Mouse (Mus musculus) CH12.LX (cell line): ENCODE data around the gene 1700067K01Rik. TPM values are rescaled to one million over a fixed set of nuclear protein-coding genes. Genes with fewer than 3 reads are reported as not detected.

Experiments used
- DNase-seq: peaks from one replicate; pipeline ENCODE4 v3.0.0-alpha.2; 2013; ENCODE audit errors: extremely low read depth
- H3K27ac ChIP-seq: 2 replicates; pipeline ENCODE4 v1.5.1; 2012; ENCODE audit warnings: low read depth, mild to moderate bottlenecking, control low read depth, moderate library complexity; ENCODE audit not compliant: insufficient read depth
- H3K27me3 ChIP-seq: replicated peaks from 2 replicates; pipeline ENCODE3; 2012; ENCODE audit warnings: inconsistent platforms
- H3K36me3 ChIP-seq, 2 experiments: replicated peaks in 1 of 2; 2 replicates each; pipeline versions ENCODE3 to v1.6.1; 2012; ENCODE audit warnings: inconsistent platforms in 1 of 2, low read length in 1 of 2, mild to moderate bottlenecking in 1 of 2, mixed read lengths in 1 of 2, moderate library complexity in 1 of 2; ENCODE audit not compliant: control insufficient read depth in 1 of 2, insufficient read depth in 1 of 2
- H3K4me1 ChIP-seq, 2 experiments: 2 replicates each; pipeline ENCODE4 v1.6.1; 2012; ENCODE audit warnings: inconsistent platforms in 1 of 2, moderate library complexity in 1 of 2; ENCODE audit not compliant: insufficient read depth in 2 of 2, control insufficient read depth in 1 of 2
- H3K4me2 ChIP-seq: 2 replicates; pipeline ENCODE4 v1.6.1; 2012; ENCODE audit warnings: low read depth, mild to moderate bottlenecking, control low read depth; ENCODE audit not compliant: poor library complexity, insufficient read depth, severe bottlenecking
- H3K4me3 ChIP-seq, 3 experiments: fragments of 150-350 bp in 1 of 3; sonication (generic) in 1 of 3; replicated peaks in 1 of 3; 2 replicates each; pipeline versions ENCODE3 to v1.5.1; 2011 to 2012; ENCODE audit warnings: low read depth in 2 of 3, low read length in 2 of 3, mild to moderate bottlenecking in 2 of 3, moderate library complexity in 2 of 3, control low read depth in 1 of 3, improper control_type of control experiment in 1 of 3, inconsistent platforms in 1 of 3, mixed read lengths in 1 of 3; ENCODE audit not compliant: poor library complexity in 1 of 3
- H3K79me2 ChIP-seq: replicated peaks from 2 replicates; pipeline ENCODE4 v1.6.1; 2012; ENCODE audit warnings: mild to moderate bottlenecking, moderate library complexity; ENCODE audit not compliant: control insufficient read depth, poor library complexity, insufficient read depth, severe bottlenecking; ENCODE audit errors: extremely low read depth
- H3K9ac ChIP-seq: 2 replicates; pipeline ENCODE4 v1.6.1; 2012; ENCODE audit warnings: low read depth, mild to moderate bottlenecking, control low read depth, moderate library complexity; ENCODE audit not compliant: insufficient read depth
- H3K9me3 ChIP-seq: replicated peaks from 2 replicates; pipeline ENCODE3; 2012; ENCODE audit warnings: low read length, inconsistent platforms, mixed read lengths
- BHLHE40 ChIP-seq: IDR thresholded peaks from 2 replicates; pipeline ENCODE4 v1.6.1; 2011; ENCODE audit warnings: mild to moderate bottlenecking, low read depth, low read length, improper control_type of control experiment
- CHD2 ChIP-seq: IDR thresholded peaks from 2 replicates; pipeline ENCODE4 v1.6.1; 2011; ENCODE audit warnings: low read length, improper control_type of control experiment
- CTCF ChIP-seq, 2 experiments: IDR thresholded peaks in 1 of 2; conservative IDR thresholded peaks in 1 of 2; 2 replicates each; pipeline ENCODE4 v1.5.1; 2011 to 2012; ENCODE audit warnings: low read depth in 2 of 2, low read length in 2 of 2, improper control_type of control experiment in 1 of 2, inconsistent platforms in 1 of 2, mild to moderate bottlenecking in 1 of 2, moderate library complexity in 1 of 2
- E2F4 ChIP-seq: IDR thresholded peaks from 2 replicates; pipeline ENCODE4 v1.6.1; 2011; ENCODE audit warnings: low read depth, low read length, improper control_type of control experiment; ENCODE audit not compliant: insufficient replicate concordance
- ETS1 ChIP-seq: conservative IDR thresholded peaks from 2 replicates; pipeline ENCODE4 v1.6.1; 2012; ENCODE audit warnings: low read depth, mild to moderate bottlenecking, inconsistent platforms, low read length, improper control_type of control experiment, moderate library complexity
- JUND ChIP-seq: conservative IDR thresholded peaks from 2 replicates; pipeline ENCODE4 v1.6.1; 2011; ENCODE audit warnings: low read depth, low read length, improper control_type of control experiment
- KAT2A ChIP-seq: IDR thresholded peaks from 2 replicates; pipeline ENCODE4 v1.6.1; 2012; ENCODE audit warnings: low read length, improper control_type of control experiment, inconsistent platforms; ENCODE audit not compliant: insufficient replicate concordance
- MAZ ChIP-seq: IDR thresholded peaks from 2 replicates; pipeline ENCODE4 v1.6.1; 2012; ENCODE audit warnings: low read depth, mild to moderate bottlenecking, inconsistent platforms, low read length, improper control_type of control experiment, moderate library complexity
- MYC ChIP-seq: IDR thresholded peaks from 2 replicates; pipeline ENCODE4 v1.6.1; 2011; ENCODE audit warnings: low read depth, mild to moderate bottlenecking, improper control_type of control experiment, low read length
- NELFE ChIP-seq: IDR thresholded peaks from 2 replicates; pipeline ENCODE4 v1.6.1; 2011; ENCODE audit warnings: low read depth, low read length, improper control_type of control experiment
- NRF1 ChIP-seq: IDR thresholded peaks from 2 replicates; pipeline ENCODE4 v1.6.1; 2014; ENCODE audit warnings: low read depth, mild to moderate bottlenecking, inconsistent platforms, low read length, improper control_type of control experiment, moderate library complexity
- RAD21 ChIP-seq: IDR thresholded peaks from 2 replicates; pipeline ENCODE4 v1.6.1; 2011; ENCODE audit warnings: low read depth, mild to moderate bottlenecking, low read length, improper control_type of control experiment, moderate library complexity
- SMC3 ChIP-seq: IDR thresholded peaks from 2 replicates; pipeline ENCODE4 v1.6.1; 2011; ENCODE audit warnings: low read depth, low read length, improper control_type of control experiment
- TCF12 ChIP-seq: IDR thresholded peaks from 2 replicates; pipeline ENCODE4 v1.6.1; 2014; ENCODE audit warnings: low read depth, mild to moderate bottlenecking, inconsistent platforms, low read length, improper control_type of control experiment
- USF1 ChIP-seq: IDR thresholded peaks from 2 replicates; pipeline ENCODE4 v1.6.1; 2014; ENCODE audit warnings: low read depth, mild to moderate bottlenecking, inconsistent platforms, low read length, improper control_type of control experiment
- ZC3H11A ChIP-seq: IDR thresholded peaks from 2 replicates; pipeline ENCODE4 v1.6.1; 2012; ENCODE audit warnings: low read depth, mild to moderate bottlenecking, inconsistent platforms, low read length, improper control_type of control experiment
- ZMIZ1 ChIP-seq: IDR thresholded peaks from 2 replicates; pipeline ENCODE4 v1.6.1; 2012; ENCODE audit warnings: low read depth, mild to moderate bottlenecking, inconsistent platforms, low read length, improper control_type of control experiment
- dilution Hi-C: fragments of 300-500 bp; cut with MboI; formaldehyde crosslinking; loops from 2 replicates; pipeline ENCODE4 v1.14.3; 2020; ENCODE audit warnings: low sequenced_read_pairs; ENCODE audit not compliant: extremely low pct_unique_long_range_greater_than_20kb, extremely low pct_ligation_motif_present
- in situ Hi-C: fragments of 300-500 bp; cut with MboI; formaldehyde crosslinking; loops from 3 replicates; pipeline ENCODE4 v1.14.3; 2019; ENCODE audit warnings: low sequenced_read_pairs, low pct_ligation_motif_present, low pct_unique_long_range_greater_than_20kb, mixed read lengths
- polyA plus RNA-seq: library from polyadenylated mRNA; unstranded; fragments of >175 nt; gene quantifications from 2 replicates; pipeline ENCODE4 v1.2.1, GENCODE M21; 2012; ENCODE audit warnings: low read depth; ENCODE audit not compliant: insufficient read length
- total RNA-seq, 2 experiments: library from RNA; depleted of rRNA; stranded (reverse); fragments of 300-350 nt in 1 of 2; fragments of >200 nt in 1 of 2; gene quantifications; 2 replicates each; pipeline ENCODE4 v1.2.3; 2012 to 2014

The 1700067K01Rik gene
- total and polyA plus RNA-seq, 3 experiments, result 0.38 to 0.67 TPM; not detected in 1

GRCm38 (mm10) chr8:83980250-83980649 lies 21.1 kb upstream of the 1700067K01Rik start:
- TF ChIP-seq ETS1, result no peak
- TF ChIP-seq E2F4, result no peak
- TF ChIP-seq MAZ, result no peak
- TF ChIP-seq KAT2A, result no peak
- TF ChIP-seq ZC3H11A, result no peak
- TF ChIP-seq ZMIZ1, result no peak
- no peak for TF ChIP-seq NELFE
- TF ChIP-seq MYC, result no peak
- no peak for TF ChIP-seq TCF12
- TF ChIP-seq BHLHE40, result no peak
- no peak for TF ChIP-seq CHD2
- TF ChIP-seq SMC3, result no peak
- peaks cover 25 to 49% of the 10 kb centered on the region in 2 experiments for H3K36me3 ChIP-seq
- in situ Hi-C loops (no loop called here), dilution Hi-C loops (no loop called here)
- no peak overlapping the region for H3K4me3 ChIP-seq
- no peaks in the 10 kb centered on the region for H3K9me3 ChIP-seq
- no peak overlapping the region for H3K27ac ChIP-seq
- H3K4me1 ChIP-seq, result peaks cover 2 to 35% of the 10 kb centered on the region in 2 experiments; a peak in 3 of 4 replicates
- H3K9ac ChIP-seq, result no peak overlapping the region
- no peaks in the 10 kb centered on the region for H3K27me3 ChIP-seq
- DNase-seq, result no peak
- H3K79me2 ChIP-seq, result no peaks in the 10 kb centered on the region
- no peak overlapping the region for H3K4me2 ChIP-seq

- Histone ChIP-seq H3K9ac (no peak overlapping the region), H3K9me3 (no peaks in the 10 kb centered on the region), H3K36me3 (peaks cover 25 to 52% of the 10 kb centered on the region in 2 experiments), H3K4me3 (no peak overlapping the region), H3K4me2 (no peak overlapping the region), H3K79me2 (no peaks in the 10 kb centered on the region), H3K27me3 (no peaks in the 10 kb centered on the region), H3K4me1 (peaks cover 2 to 37% of the 10 kb centered on the region in 2 experiments; a peak in 3 of 4 replicates), H3K27ac (no peak overlapping the region)
- dilution Hi-C loops (no loop called here), in situ Hi-C loops (no loop called here)
- DNase-seq, result no peak
- TF ChIP-seq CTCF (conservative IDR thresholded peaks at IDR 0.05 in 1 of 2, IDR thresholded peaks at IDR 0.05 in 1 of 2; ENCODE audit: low read depth in 2 of 2, low read length in 2 of 2) (peak in 1 of 2 experiments; percentile 11; a peak in 1 of 4 replicates), USF1 (no peak), JUND (no peak), RAD21 (no peak), NRF1 (no peak)
Measured at GRCm38 (mm10) chr8:83980845-83981244, 20.5 kb upstream of the 1700067K01Rik start.
